Mouse (Mus musculus) G1E (cell line): Measurements from ENCODE around the gene Coil.

ENCODE experiments used
- CTCF ChIP-seq: IDR thresholded peaks from 2 replicates; pipeline ENCODE4 v1.5.1; 2012; ENCODE audit warnings: low read depth, low read length, inconsistent platforms, mixed read lengths
- GATA1 ChIP-seq: IDR thresholded peaks from 2 replicates; pipeline ENCODE4 v1.6.1; 2012; ENCODE audit warnings: borderline replicate concordance, low read length, inconsistent platforms, mixed read lengths
- GATA2 ChIP-seq: IDR thresholded peaks from 2 replicates; pipeline ENCODE4 v1.6.1; 2012; ENCODE audit warnings: low read depth, low read length, inconsistent platforms, borderline replicate concordance
- POLR2AphosphoS5 ChIP-seq: IDR thresholded peaks from 2 replicates; pipeline ENCODE4 v1.6.1; 2012; ENCODE audit warnings: low read depth, low read length, inconsistent platforms; ENCODE audit not compliant: insufficient replicate concordance
- TAL1 ChIP-seq: conservative IDR thresholded peaks from 2 replicates; pipeline ENCODE4 v1.6.1; 2012; ENCODE audit warnings: low read depth, low read length, inconsistent platforms, mixed read lengths

GRCm38 (mm10) chr11:89038496-89038895, 68.4 kb downstream of the Coil start:
- TF ChIP-seq CTCF (no peak), TAL1 (no peak), GATA1 (no peak), POLR2AphosphoS5 (no peak), GATA2 (no peak)
